Mouse (Mus musculus): ENCODE results near the gene Fzd4. TPM values are rescaled to one million over a fixed set of nuclear protein-coding genes. Genes with fewer than 3 reads are reported as not detected.

Gene Fzd4
- polyA plus RNA-seq, 1 experiment from 2014 or later: 2.2 TPM

GRCm38 (mm10) chr7:89403053-89403972 lies 842 bp upstream of the Fzd4 start:
- Histone ChIP-seq H3K27me3 (peaks cover 5% of the 10 kb centered on the region), H3K4me1 (replicated peaks) (peaks cover 32% of the 10 kb centered on the region), H3K9ac (peak overlapping the region; percentile 86), H3K27ac (replicated peaks) (peak overlapping the region; percentile 80), H3K9me3 (no peaks in the 10 kb centered on the region), H3K4me2 (peak overlapping the region; percentile 99), H3K36me3 (no peaks in the 10 kb centered on the region), H3K4me3 (peak overlapping the region; percentile 74)
- ATAC-seq (ENCODE audit: low read depth): peak; percentile 88
- 5% methylated on average over 52 of the region's 52 CpGs for WGBS

GRCm38 (mm10) chr7:89404734-89405440 lies 732 bp downstream of the Fzd4 start:
- Histone ChIP-seq H3K4me1 (replicated peaks) (peaks cover 32% of the 10 kb centered on the region), H3K4me3 (peak overlapping the region; percentile 74), H3K27ac (replicated peaks) (0 out of 2 replicates have a peak overlapping the region, but pooled peaks have one; percentile 38), H3K9ac (peak overlapping the region; percentile 86), H3K4me2 (peak overlapping the region; percentile 99), H3K9me3 (no peaks in the 10 kb centered on the region), H3K27me3 (peaks cover 5% of the 10 kb centered on the region), H3K36me3 (no peaks in the 10 kb centered on the region)
- no peak for ATAC-seq (ENCODE audit: low read depth)
- under 1% methylated on average over 35 of the region's 35 CpGs for WGBS

GRCm38 (mm10) chr7:89406011-89406410 lies 1.9 kb downstream of the Fzd4 start:
- 61% methylated on average over 1 of the region's 1 CpGs for WGBS
- H3K27me3 ChIP-seq: peaks cover 5% of the 10 kb centered on the region
- no peak overlapping the region for H3K27ac ChIP-seq (replicated peaks)
- H3K9ac ChIP-seq: no peak overlapping the region
- H3K36me3 ChIP-seq: no peaks in the 10 kb centered on the region
- H3K4me1 ChIP-seq (replicated peaks): peaks cover 33% of the 10 kb centered on the region
- H3K4me3 ChIP-seq: peak overlapping the region; percentile 20; the same call in 1 of the 2 replicates
- H3K9me3 ChIP-seq: no peaks in the 10 kb centered on the region
- peak overlapping the region; percentile 33 for H3K4me2 ChIP-seq
- ATAC-seq (ENCODE audit: low read depth): no peak

- Histone ChIP-seq H3K36me3 (no peaks in the 10 kb centered on the region), H3K4me2 (no peak overlapping the region)
- 90% methylated on average over 24 of the region's 24 CpGs for WGBS
Observed at GRCm38 (mm10) chr7:89407006-89407940, 3.1 kb downstream of the Fzd4 start.

GRCm38 (mm10) chr7:89410294-89410693 lies 6.1 kb downstream of the Fzd4 start:
- 64% methylated on average over 4 of the region's 4 CpGs for whole genome bisulfite sequencing
- H3K9ac ChIP-seq: no peak overlapping the region

More at GRCm38 (mm10) chr7:89407006-89407940, 3.1 kb downstream of the Fzd4 start:
- Histone ChIP-seq H3K27ac (replicated peaks) (no peak overlapping the region), H3K9ac (no peak overlapping the region), H3K9me3 (no peaks in the 10 kb centered on the region), H3K4me1 (replicated peaks) (peaks cover 25% of the 10 kb centered on the region), H3K27me3 (peaks cover 5% of the 10 kb centered on the region), H3K4me3 (no peak overlapping the region)
- no peak for ATAC-seq (ENCODE audit: low read depth)

GRCm38 (mm10) chr7:89411346-89411745 lies 7.2 kb downstream of the Fzd4 start:
- Histone ChIP-seq H3K4me1 (replicated peaks) (peaks cover 5% of the 10 kb centered on the region; the same call in 1 of the 2 replicates), H3K4me2 (no peak overlapping the region)

More at GRCm38 (mm10) chr7:89410294-89410693, 6.1 kb downstream of the Fzd4 start:
- peaks cover 2% of the 10 kb centered on the region; the same call in 1 of the 2 replicates for H3K27me3 ChIP-seq
- H3K9me3 ChIP-seq: no peaks in the 10 kb centered on the region
- H3K4me3 ChIP-seq: no peak overlapping the region
- H3K4me2 ChIP-seq: no peak overlapping the region
- no peak for ATAC-seq (ENCODE audit: low read depth)
- no peaks in the 10 kb centered on the region for H3K36me3 ChIP-seq
- no peak overlapping the region for H3K27ac ChIP-seq (replicated peaks)
- peaks cover 6% of the 10 kb centered on the region for H3K4me1 ChIP-seq (replicated peaks)

GRCm38 (mm10) chr7:89412094-89412493 lies 7.9 kb downstream of the Fzd4 start:
- no peak for ATAC-seq (ENCODE audit: low read depth)

More at GRCm38 (mm10) chr7:89411346-89411745, 7.2 kb downstream of the Fzd4 start:
- H3K27me3 ChIP-seq: no peaks in the 10 kb centered on the region
- H3K9me3 ChIP-seq: no peaks in the 10 kb centered on the region
- ATAC-seq (ENCODE audit: low read depth): no peak
- no peak overlapping the region for H3K27ac ChIP-seq (replicated peaks)
- H3K36me3 ChIP-seq: no peaks in the 10 kb centered on the region
- 92% methylated on average over 3 of the region's 3 CpGs for WGBS
- no peak overlapping the region for H3K4me3 ChIP-seq
- H3K9ac ChIP-seq: no peak overlapping the region

GRCm38 (mm10) chr7:89416027-89416426 lies 11.9 kb downstream of the Fzd4 start:
- H3K36me3 ChIP-seq: no peaks in the 10 kb centered on the region
- H3K9ac ChIP-seq: no peak overlapping the region
- 91% methylated on average over 4 of the region's 4 CpGs for WGBS
- H3K4me3 ChIP-seq: no peak overlapping the region
- H3K4me1 ChIP-seq (replicated peaks): no peaks in the 10 kb centered on the region; the same call in 1 of the 2 replicates
- H3K27ac ChIP-seq (replicated peaks): no peak overlapping the region
- H3K27me3 ChIP-seq: no peaks in the 10 kb centered on the region
- H3K4me2 ChIP-seq: no peak overlapping the region
- H3K9me3 ChIP-seq: no peaks in the 10 kb centered on the region
- ATAC-seq (ENCODE audit: low read depth): no peak

More at GRCm38 (mm10) chr7:89412094-89412493, 7.9 kb downstream of the Fzd4 start:
- H3K36me3 ChIP-seq: no peaks in the 10 kb centered on the region
- no peak overlapping the region for H3K4me3 ChIP-seq
- H3K4me1 ChIP-seq (replicated peaks): peaks cover 5% of the 10 kb centered on the region; the same call in 1 of the 2 replicates
- H3K9me3 ChIP-seq: no peaks in the 10 kb centered on the region
- no peak overlapping the region for H3K9ac ChIP-seq
- no peak overlapping the region for H3K4me2 ChIP-seq
- 78% methylated on average over 7 of the region's 7 CpGs for WGBS
- no peaks in the 10 kb centered on the region for H3K27me3 ChIP-seq
- H3K27ac ChIP-seq (replicated peaks): no peak overlapping the region

GRCm38 (mm10) chr7:89417707-89418106 lies 13.6 kb downstream of the Fzd4 start:
- Histone ChIP-seq H3K4me3 (no peak overlapping the region), H3K9me3 (no peaks in the 10 kb centered on the region), H3K36me3 (no peaks in the 10 kb centered on the region), H3K27me3 (no peaks in the 10 kb centered on the region), H3K4me1 (replicated peaks) (no peaks in the 10 kb centered on the region; the same call in 1 of the 2 replicates), H3K27ac (replicated peaks) (no peak overlapping the region), H3K4me2 (no peak overlapping the region), H3K9ac (no peak overlapping the region)
- no peak for ATAC-seq (ENCODE audit: low read depth)
- 61% methylated on average over 2 of the region's 2 CpGs for WGBS

GRCm38 (mm10) chr7:89418127-89418653 lies 14.0 kb downstream of the Fzd4 start:
- H3K27ac ChIP-seq (replicated peaks): no peak overlapping the region
- H3K9me3 ChIP-seq: no peaks in the 10 kb centered on the region
- 51% methylated on average over 8 of the region's 8 CpGs for WGBS
- H3K36me3 ChIP-seq: no peaks in the 10 kb centered on the region
- no peak overlapping the region for H3K4me3 ChIP-seq
- H3K9ac ChIP-seq: no peak overlapping the region
- no peak for ATAC-seq (ENCODE audit: low read depth)
- H3K27me3 ChIP-seq: no peaks in the 10 kb centered on the region
- no peak overlapping the region for H3K4me2 ChIP-seq
- no peaks in the 10 kb centered on the region; the same call in 1 of the 2 replicates for H3K4me1 ChIP-seq (replicated peaks)
